Mouse (Mus musculus) CH12.LX (cell line): ENCODE results near the gene Lgr6.

Experiments
- CHD2 ChIP-seq: IDR thresholded peaks from 2 replicates; pipeline ENCODE4 v1.6.1; 2011; ENCODE audit warnings: low read length, improper control_type of control experiment
- CTCF ChIP-seq, 2 experiments: IDR thresholded peaks in 1 of 2; conservative IDR thresholded peaks in 1 of 2; 2 replicates each; pipeline ENCODE4 v1.5.1; 2011 to 2012; ENCODE audit warnings: low read depth in 2 of 2, low read length in 2 of 2, improper control_type of control experiment in 1 of 2, inconsistent platforms in 1 of 2, mild to moderate bottlenecking in 1 of 2, moderate library complexity in 1 of 2
- ELF1 ChIP-seq: IDR thresholded peaks from 2 replicates; pipeline ENCODE4 v1.6.1; 2014; ENCODE audit warnings: low read depth, mild to moderate bottlenecking, inconsistent platforms, low read length, improper control_type of control experiment
- EP300 ChIP-seq: IDR thresholded peaks from 2 replicates; pipeline ENCODE4 v1.6.1; 2011; ENCODE audit warnings: low read length, improper control_type of control experiment
- POLR2A ChIP-seq: IDR thresholded peaks from 2 replicates; pipeline ENCODE4 v1.6.1; 2011; ENCODE audit warnings: low read depth, mild to moderate bottlenecking, improper control_type of control experiment, low read length
- POLR2AphosphoS2 ChIP-seq: IDR thresholded peaks from 2 replicates; pipeline ENCODE4 v1.6.1; 2011; ENCODE audit warnings: low read depth, low read length, improper control_type of control experiment
- SMC3 ChIP-seq: IDR thresholded peaks from 2 replicates; pipeline ENCODE4 v1.6.1; 2011; ENCODE audit warnings: low read depth, low read length, improper control_type of control experiment
- TBP ChIP-seq: conservative IDR thresholded peaks from 2 replicates; pipeline ENCODE4 v1.6.1; 2011; ENCODE audit warnings: low read depth, low read length, improper control_type of control experiment
- TCF12 ChIP-seq: IDR thresholded peaks from 2 replicates; pipeline ENCODE4 v1.6.1; 2014; ENCODE audit warnings: low read depth, mild to moderate bottlenecking, inconsistent platforms, low read length, improper control_type of control experiment
- ZC3H11A ChIP-seq: IDR thresholded peaks from 2 replicates; pipeline ENCODE4 v1.6.1; 2012; ENCODE audit warnings: low read depth, mild to moderate bottlenecking, inconsistent platforms, low read length, improper control_type of control experiment
- ZNF384 ChIP-seq: IDR thresholded peaks from 2 replicates; pipeline ENCODE4 v1.6.1; 2012; ENCODE audit warnings: low read depth, low read length, improper control_type of control experiment, inconsistent platforms

DNA sequence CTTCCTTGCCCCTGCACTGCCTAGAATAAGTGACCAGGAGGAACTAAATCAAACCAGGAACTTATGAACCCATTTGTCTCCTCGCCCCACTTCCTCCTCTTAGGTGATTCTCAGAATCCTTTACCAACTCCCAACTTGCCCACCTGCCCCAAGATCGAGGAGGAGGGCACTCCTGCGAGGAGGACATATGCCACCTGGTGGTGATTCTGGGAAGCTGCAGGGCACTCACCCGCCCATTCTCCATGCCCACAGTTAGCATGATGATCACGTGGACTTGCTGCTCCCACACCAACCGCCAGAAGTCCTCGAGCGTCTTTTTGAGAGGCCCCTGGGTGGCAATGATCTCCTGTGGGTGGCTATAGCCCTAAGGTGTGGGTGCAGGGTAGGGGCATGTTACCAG, 7.6 kb upstream of the Lgr6 start:
- TF ChIP-seq ELF1 (no peak), CTCF (conservative IDR thresholded peaks at IDR 0.05 in 1 of 2, IDR thresholded peaks at IDR 0.05 in 1 of 2; ENCODE audit: low read depth in 2 of 2, low read length in 2 of 2) (peak; percentile 77 to 90), POLR2AphosphoS2 (no peak), TCF12 (no peak), ZNF384 (no peak), SMC3 (peak; percentile 78), CHD2 (no peak), EP300 (no peak), POLR2A (no peak), TBP (no peak), ZC3H11A (no peak)
